Mouse (Mus musculus) kidney, postnatal 4 days (tissue): ENCODE measurements at regions not wholly inside any gene's neighbourhood (a gene's known extent, or its start where the extent isn't known, plus 50 kb on each side); places are given as distances from the start of the nearest gene placed in this dataset.

Experiments used
- DNase-seq, 2 experiments: peaks; one replicate each; pipeline ENCODE4 v3.0.0; 2021; ENCODE audit warnings: mixed read lengths in 2 of 2

GRCm38 (mm10) chr3:120747678-120748077, 423.8 kb downstream of the Rwdd3 start:
- DNase-seq: peak; percentile 54 to 57

- no peak for DNase-seq
Measured at GRCm38 (mm10) chr3:120733332-120733731, 438.2 kb downstream of the Rwdd3 start.

GRCm38 (mm10) chr3:120732391-120732790, 439.1 kb downstream of the Rwdd3 start:
- DNase-seq: no peak

- DNase-seq: no peak
Measured at GRCm38 (mm10) chr3:120731287-120731686, 440.2 kb downstream of the Rwdd3 start.

- DNase-seq: no peak
Measured at GRCm38 (mm10) chr3:120730225-120730624, 441.3 kb downstream of the Rwdd3 start.

GRCm38 (mm10) chr3:120729671-120730070, 441.8 kb downstream of the Rwdd3 start:
- DNase-seq: no peak

GRCm38 (mm10) chr3:120685227-120685626, 486.3 kb downstream of the Rwdd3 start:
- DNase-seq: no peak

- no peak for DNase-seq
Measured at GRCm38 (mm10) chr3:120675906-120676305, 495.6 kb downstream of the Rwdd3 start.

GRCm38 (mm10) chr3:120668654-120669053, 502.8 kb downstream of the Rwdd3 start:
- no peak for DNase-seq

- DNase-seq: no peak
Measured at GRCm38 (mm10) chr3:120662521-120662920, 509.0 kb downstream of the Rwdd3 start.

GRCm38 (mm10) chr3:120660776-120661175, 510.7 kb downstream of the Rwdd3 start:
- no peak for DNase-seq

GRCm38 (mm10) chr3:120649047-120649868, 522.2 kb downstream of the Rwdd3 start:
- no peak for DNase-seq

GRCm38 (mm10) chr3:120648391-120648790, 523.1 kb downstream of the Rwdd3 start:
- DNase-seq: no peak

GRCm38 (mm10) chr3:120636669-120637305, 534.7 kb downstream of the Rwdd3 start:
- DNase-seq: no peak

- no peak for DNase-seq
Measured at GRCm38 (mm10) chr3:120618358-120618757, 553.1 kb downstream of the Rwdd3 start.

GRCm38 (mm10) chr3:120594226-120594625, 577.3 kb downstream of the Rwdd3 start:
- no peak for DNase-seq

GRCm38 (mm10) chr3:120591183-120591582, 580.3 kb downstream of the Rwdd3 start:
- no peak for DNase-seq

GRCm38 (mm10) chr3:120570806-120571425, 600.6 kb downstream of the Rwdd3 start:
- no peak for DNase-seq

GRCm38 (mm10) chr3:120541556-120542476, 629.7 kb downstream of the Rwdd3 start:
- DNase-seq: no peak

- no peak for DNase-seq
Measured at GRCm38 (mm10) chr3:120533901-120534300, 637.6 kb downstream of the Rwdd3 start.

GRCm38 (mm10) chr3:120531880-120532580, 639.5 kb downstream of the Rwdd3 start:
- DNase-seq: no peak

GRCm38 (mm10) chr3:120511651-120512050, 659.8 kb downstream of the Rwdd3 start:
- no peak for DNase-seq
